Mouse (Mus musculus): ENCODE data around the gene Egr4. TPM values are rescaled to one million over a fixed set of nuclear protein-coding genes. Genes with fewer than 3 reads are reported as not detected.

Gene Egr4
- polyA plus RNA-seq, 1 experiment from 2014 or later: 0.28 TPM

DNA sequence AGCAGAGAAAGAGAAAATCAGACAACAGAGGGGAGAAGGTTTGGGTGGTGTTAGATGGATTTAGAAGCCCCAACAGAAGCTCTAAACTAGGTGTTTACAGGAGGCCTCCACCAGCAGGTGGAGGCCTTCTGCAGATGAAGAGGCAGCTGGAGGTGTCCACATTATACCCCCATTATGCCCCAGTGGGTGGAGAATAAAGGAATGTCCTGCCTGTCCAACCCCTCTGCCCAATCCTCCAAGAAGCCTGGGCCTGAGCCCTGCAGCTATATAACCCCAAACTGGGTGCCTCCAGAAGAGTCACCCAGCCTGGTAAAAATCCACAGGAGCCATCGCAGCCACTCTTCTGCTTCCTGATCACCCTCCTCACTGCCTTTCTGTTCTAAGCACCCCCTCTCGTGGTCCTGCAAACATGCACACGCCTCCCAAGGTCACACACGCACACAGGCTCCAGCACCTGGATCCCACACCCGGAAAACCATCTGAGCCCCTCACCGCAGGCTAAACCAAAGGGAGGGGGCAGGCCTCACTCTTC lies 11.8 kb downstream of the Egr4 start:
- Histone ChIP-seq H3K4me3 (replicated peaks; ENCODE audit: low read length) (peak overlapping the region; percentile 85), H3K27ac (ENCODE audit: low read length) (peak overlapping the region; percentile 55), H3K9me3 (ENCODE audit: control insufficient read depth, low read length) (no peaks in the 10 kb centered on the region), H3K4me1 (replicated peaks; ENCODE audit: control insufficient read depth, insufficient read depth, low read length) (peaks cover 8% of the 10 kb centered on the region), H3K9ac (replicated peaks; ENCODE audit: low read depth, low read length) (peak overlapping the region; percentile 91), H3K27me3 (replicated peaks; ENCODE audit: control insufficient read depth, insufficient read depth, low read length) (no peaks in the 10 kb centered on the region), H3K4me2 (ENCODE audit: low read length) (peak overlapping the region; percentile 82), H3K36me3 (ENCODE audit: control insufficient read depth, insufficient read depth) (no peaks in the 10 kb centered on the region)
- ATAC-seq: no peak
- 7% methylated on average over 6 of the region's 6 CpGs for WGBS

DNA sequence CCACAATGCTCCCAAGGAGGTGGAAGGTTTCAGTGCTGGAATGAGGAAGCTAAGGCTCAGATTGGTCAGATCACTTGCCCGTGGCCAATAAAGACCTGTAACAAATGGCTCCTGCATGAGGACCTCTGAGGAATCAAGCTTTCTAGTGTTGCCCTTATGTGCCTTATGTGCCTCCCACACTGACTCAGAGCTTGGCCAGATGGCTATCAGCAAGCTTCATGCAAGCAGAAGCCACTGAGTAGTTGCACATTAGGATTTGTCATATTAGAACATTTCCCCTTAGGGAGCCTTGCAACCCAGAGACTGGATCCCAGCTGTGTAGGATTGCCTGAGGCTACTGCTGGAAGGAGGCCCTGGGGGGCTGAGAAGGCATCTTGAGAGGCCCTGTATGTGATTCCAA lies 13.0 kb downstream of the Egr4 start:
- H3K27me3 ChIP-seq (replicated peaks; ENCODE audit: control insufficient read depth, insufficient read depth, low read length): no peaks in the 10 kb centered on the region
- H3K4me1 ChIP-seq (replicated peaks; ENCODE audit: control insufficient read depth, insufficient read depth, low read length): peaks cover 8% of the 10 kb centered on the region
- no peaks in the 10 kb centered on the region for H3K9me3 ChIP-seq (ENCODE audit: control insufficient read depth, low read length)
- H3K4me3 ChIP-seq (replicated peaks; ENCODE audit: low read length): no peak overlapping the region
- WGBS: 73% methylated on average over 1 of the region's 1 CpGs
- H3K27ac ChIP-seq (ENCODE audit: low read length): no peak overlapping the region
- H3K9ac ChIP-seq (replicated peaks; ENCODE audit: low read depth, low read length): no peak overlapping the region
- no peak for ATAC-seq
- H3K4me2 ChIP-seq (ENCODE audit: low read length): no peak overlapping the region
- H3K36me3 ChIP-seq (ENCODE audit: control insufficient read depth, insufficient read depth): no peaks in the 10 kb centered on the region

DNA sequence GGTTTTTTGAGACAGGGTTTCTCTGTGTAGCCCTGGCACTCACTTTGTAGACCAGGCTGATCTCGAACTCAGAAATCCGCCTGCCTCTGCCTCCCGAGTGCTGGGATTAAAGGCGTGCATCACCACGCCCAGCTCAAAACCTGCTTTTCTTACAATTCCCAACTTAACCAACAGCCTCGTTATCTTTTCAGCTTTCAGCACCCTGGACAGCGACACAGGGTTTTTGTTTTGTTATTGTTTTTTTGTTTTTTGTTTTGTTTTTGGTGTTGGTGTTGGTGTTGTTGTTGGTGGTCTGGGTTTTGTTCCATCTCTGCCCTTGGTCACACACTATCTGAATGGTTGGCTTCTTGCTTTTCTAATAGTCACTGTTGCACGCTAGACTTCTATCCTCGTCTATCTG lies 15.2 kb downstream of the Egr4 start:
- H3K4me3 ChIP-seq (replicated peaks; ENCODE audit: low read length): no peak overlapping the region
- no peak for ATAC-seq
- 70% methylated on average over 9 of the region's 9 CpGs for WGBS
- no peaks in the 10 kb centered on the region for H3K36me3 ChIP-seq (ENCODE audit: control insufficient read depth, insufficient read depth)
- H3K4me1 ChIP-seq (replicated peaks; ENCODE audit: control insufficient read depth, insufficient read depth, low read length): peaks cover 8% of the 10 kb centered on the region
- H3K27me3 ChIP-seq (replicated peaks; ENCODE audit: control insufficient read depth, insufficient read depth, low read length): no peaks in the 10 kb centered on the region
- no peak overlapping the region for H3K27ac ChIP-seq (ENCODE audit: low read length)
- H3K9ac ChIP-seq (replicated peaks; ENCODE audit: low read depth, low read length): no peak overlapping the region
- no peaks in the 10 kb centered on the region for H3K9me3 ChIP-seq (ENCODE audit: control insufficient read depth, low read length)
- H3K4me2 ChIP-seq (ENCODE audit: low read length): no peak overlapping the region

DNA sequence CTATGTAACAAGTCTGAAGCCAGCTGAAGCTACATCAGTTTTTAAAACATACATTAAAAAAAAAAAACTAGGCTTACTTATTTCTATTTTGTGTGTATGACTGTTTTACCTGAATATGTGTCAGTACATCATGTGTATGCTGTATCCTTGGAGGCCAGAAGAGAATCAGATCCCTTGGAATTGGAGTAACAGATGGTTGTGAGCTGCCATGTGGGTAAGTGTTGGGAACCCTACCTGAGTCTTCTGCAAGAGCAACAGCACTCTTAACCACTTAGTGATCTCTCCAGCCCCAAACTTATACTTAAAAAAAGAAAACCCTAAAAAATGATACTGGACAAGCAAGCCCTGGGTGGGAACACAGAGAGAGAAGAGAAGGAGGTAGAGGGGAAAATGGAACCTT lies 16.4 kb downstream of the Egr4 start:
- peaks cover 8% of the 10 kb centered on the region for H3K4me1 ChIP-seq (replicated peaks; ENCODE audit: control insufficient read depth, insufficient read depth, low read length)
- no peak overlapping the region for H3K4me2 ChIP-seq (ENCODE audit: low read length)
- H3K27ac ChIP-seq (ENCODE audit: low read length): no peak overlapping the region
- H3K4me3 ChIP-seq (replicated peaks; ENCODE audit: low read length): no peak overlapping the region
- no peaks in the 10 kb centered on the region for H3K9me3 ChIP-seq (ENCODE audit: control insufficient read depth, low read length)
- no peak for ATAC-seq
- no peak overlapping the region for H3K9ac ChIP-seq (replicated peaks; ENCODE audit: low read depth, low read length)
- H3K36me3 ChIP-seq (ENCODE audit: control insufficient read depth, insufficient read depth): no peaks in the 10 kb centered on the region
- H3K27me3 ChIP-seq (replicated peaks; ENCODE audit: control insufficient read depth, insufficient read depth, low read length): no peaks in the 10 kb centered on the region

DNA sequence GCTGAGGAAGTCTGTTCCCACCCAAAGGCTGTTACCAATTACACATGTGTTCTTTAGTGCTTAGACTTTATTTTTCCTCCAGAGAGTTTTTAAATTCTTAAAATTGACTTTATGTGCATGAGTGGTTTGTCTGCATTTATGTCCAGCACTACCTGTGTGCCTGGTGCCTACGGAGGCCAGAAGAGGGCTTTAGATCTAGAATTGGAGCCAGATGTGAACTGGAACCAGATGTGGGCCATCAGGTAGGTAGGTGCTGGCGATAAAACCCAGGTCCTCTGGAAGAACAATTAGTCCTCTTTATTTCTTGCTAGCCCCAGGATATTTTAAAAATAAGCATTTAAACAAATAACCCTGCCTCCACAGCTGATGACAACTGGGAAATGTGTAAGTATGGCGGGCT lies 21.8 kb downstream of the Egr4 start:
- H3K9ac ChIP-seq (replicated peaks; ENCODE audit: low read depth, low read length): no peak overlapping the region

DNA sequence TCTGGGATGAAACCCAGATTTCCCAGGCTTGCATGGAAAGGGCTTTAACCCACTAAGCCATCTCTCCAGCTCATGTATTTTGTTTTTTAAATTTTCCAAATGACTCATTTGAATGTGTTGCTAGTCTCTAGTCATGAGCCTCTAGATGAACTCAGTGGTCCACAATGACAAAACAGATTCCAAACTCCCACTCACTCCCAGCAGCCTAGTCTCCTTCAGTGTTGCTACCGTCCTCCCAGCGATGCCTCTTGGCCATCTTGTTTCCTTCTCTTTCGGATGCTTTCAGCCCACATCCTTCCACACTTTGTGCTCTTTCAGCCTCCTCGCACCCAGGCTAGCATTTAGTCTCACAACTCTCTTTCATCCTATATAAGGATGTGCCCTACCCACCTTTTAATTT lies 23.1 kb downstream of the Egr4 start:
- WGBS: 83% methylated on average over 4 of the region's 4 CpGs
- Histone ChIP-seq H3K4me3 (replicated peaks; ENCODE audit: low read length) (no peak overlapping the region), H3K36me3 (ENCODE audit: control insufficient read depth, insufficient read depth) (no peaks in the 10 kb centered on the region), H3K27ac (ENCODE audit: low read length) (no peak overlapping the region), H3K4me2 (ENCODE audit: low read length) (no peak overlapping the region), H3K9ac (replicated peaks; ENCODE audit: low read depth, low read length) (no peak overlapping the region), H3K27me3 (replicated peaks; ENCODE audit: control insufficient read depth, insufficient read depth, low read length) (peaks cover 14% of the 10 kb centered on the region), H3K4me1 (replicated peaks; ENCODE audit: control insufficient read depth, insufficient read depth, low read length) (no peaks in the 10 kb centered on the region), H3K9me3 (ENCODE audit: control insufficient read depth, low read length) (no peaks in the 10 kb centered on the region)
- ATAC-seq: no peak

More for the DNA sequence above, 21.8 kb downstream of the Egr4 start:
- H3K27me3 ChIP-seq (replicated peaks; ENCODE audit: control insufficient read depth, insufficient read depth, low read length): peaks cover 1% of the 10 kb centered on the region
- ATAC-seq: no peak
- no peaks in the 10 kb centered on the region for H3K9me3 ChIP-seq (ENCODE audit: control insufficient read depth, low read length)
- no peak overlapping the region for H3K27ac ChIP-seq (ENCODE audit: low read length)
- H3K4me2 ChIP-seq (ENCODE audit: low read length): no peak overlapping the region
- no peaks in the 10 kb centered on the region for H3K4me1 ChIP-seq (replicated peaks; ENCODE audit: control insufficient read depth, insufficient read depth, low read length)
- WGBS: 93% methylated on average over 3 of the region's 3 CpGs
- no peak overlapping the region for H3K4me3 ChIP-seq (replicated peaks; ENCODE audit: low read length)
- H3K36me3 ChIP-seq (ENCODE audit: control insufficient read depth, insufficient read depth): no peaks in the 10 kb centered on the region

DNA sequence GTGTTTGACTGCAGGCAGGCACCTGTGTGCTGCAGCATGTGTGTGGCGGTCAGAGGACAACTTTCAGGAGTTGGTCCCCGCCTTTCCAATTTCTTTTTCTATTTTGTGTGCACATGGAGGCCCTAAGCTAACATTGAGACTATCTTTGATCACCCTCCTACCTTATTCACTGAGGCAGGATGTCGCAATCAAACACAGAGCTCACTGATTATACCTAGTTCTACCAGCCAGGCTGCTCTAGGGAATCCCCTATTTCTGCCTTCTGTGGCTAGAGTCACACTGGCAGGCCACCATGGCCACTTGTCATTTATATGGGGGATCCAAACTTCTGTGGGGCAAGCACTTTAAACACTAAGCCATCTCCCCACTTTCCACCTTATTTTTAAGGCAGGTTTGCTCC lies 23.7 kb downstream of the Egr4 start:
- ATAC-seq: no peak
- H3K4me2 ChIP-seq (ENCODE audit: low read length): no peak overlapping the region
- 86% methylated on average over 3 of the region's 3 CpGs for WGBS

DNA sequence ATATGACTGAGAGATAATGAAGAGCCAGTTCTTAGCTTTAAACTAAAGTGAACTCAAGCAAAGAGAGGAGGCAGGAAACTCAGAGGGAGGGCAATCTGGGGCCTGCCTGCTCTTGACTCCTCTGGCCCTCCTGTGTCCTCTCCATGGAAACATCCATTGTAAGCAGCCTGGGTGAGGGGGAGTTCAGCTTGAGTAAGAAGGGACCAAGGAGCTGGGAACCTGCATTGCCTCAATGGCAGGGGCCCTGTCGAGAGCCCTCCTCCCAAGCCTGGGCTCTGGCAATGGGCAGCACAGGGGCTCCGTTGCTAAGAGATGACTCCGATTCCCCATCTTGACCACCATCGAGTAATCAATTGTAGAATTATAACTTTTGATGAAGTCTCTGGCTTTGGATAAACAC lies 24.9 kb downstream of the Egr4 start:
- Histone ChIP-seq H3K9ac (replicated peaks; ENCODE audit: low read depth, low read length) (no peak overlapping the region), H3K4me1 (replicated peaks; ENCODE audit: control insufficient read depth, insufficient read depth, low read length) (peaks cover 9% of the 10 kb centered on the region), H3K4me2 (ENCODE audit: low read length) (no peak overlapping the region), H3K27ac (ENCODE audit: low read length) (no peak overlapping the region), H3K4me3 (replicated peaks; ENCODE audit: low read length) (no peak overlapping the region), H3K9me3 (ENCODE audit: control insufficient read depth, low read length) (no peaks in the 10 kb centered on the region), H3K27me3 (replicated peaks; ENCODE audit: control insufficient read depth, insufficient read depth, low read length) (peaks cover 31% of the 10 kb centered on the region), H3K36me3 (ENCODE audit: control insufficient read depth, insufficient read depth) (no peaks in the 10 kb centered on the region)
- WGBS: 44% methylated on average over 4 of the region's 4 CpGs
- no peak for ATAC-seq

More for the DNA sequence above, 23.7 kb downstream of the Egr4 start:
- Histone ChIP-seq H3K36me3 (ENCODE audit: control insufficient read depth, insufficient read depth) (no peaks in the 10 kb centered on the region), H3K9me3 (ENCODE audit: control insufficient read depth, low read length) (no peaks in the 10 kb centered on the region), H3K4me1 (replicated peaks; ENCODE audit: control insufficient read depth, insufficient read depth, low read length) (no peaks in the 10 kb centered on the region; the same call in 1 of the 2 replicates), H3K27me3 (replicated peaks; ENCODE audit: control insufficient read depth, insufficient read depth, low read length) (peaks cover 19% of the 10 kb centered on the region), H3K9ac (replicated peaks; ENCODE audit: low read depth, low read length) (no peak overlapping the region), H3K27ac (ENCODE audit: low read length) (no peak overlapping the region), H3K4me3 (replicated peaks; ENCODE audit: low read length) (no peak overlapping the region)

DNA sequence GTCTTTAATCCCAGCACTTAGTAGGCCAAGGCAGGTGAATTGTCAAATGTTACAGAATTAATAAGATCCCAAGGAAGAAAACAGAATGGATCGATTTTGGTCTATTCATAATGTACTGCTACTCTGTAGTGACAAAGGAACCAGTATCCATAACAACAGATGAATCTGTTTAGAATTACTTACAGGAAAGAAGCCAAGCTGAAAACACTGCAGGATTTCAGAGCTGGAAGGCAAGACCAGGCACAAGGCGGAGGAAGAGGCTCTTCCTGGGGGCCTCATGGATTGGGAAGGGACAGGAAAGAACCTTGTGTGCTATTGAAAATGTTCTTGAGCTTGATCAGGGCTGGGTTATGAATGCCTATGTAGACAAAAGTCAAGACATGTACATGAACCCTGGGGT lies 27.7 kb downstream of the Egr4 start:
- ATAC-seq: no peak
- Histone ChIP-seq H3K27ac (ENCODE audit: low read length) (no peak overlapping the region), H3K9me3 (ENCODE audit: control insufficient read depth, low read length) (no peaks in the 10 kb centered on the region), H3K4me1 (replicated peaks; ENCODE audit: control insufficient read depth, insufficient read depth, low read length) (peaks cover 9% of the 10 kb centered on the region), H3K9ac (replicated peaks; ENCODE audit: low read depth, low read length) (no peak overlapping the region), H3K27me3 (replicated peaks; ENCODE audit: control insufficient read depth, insufficient read depth, low read length) (peaks cover 34% of the 10 kb centered on the region), H3K4me3 (replicated peaks; ENCODE audit: low read length) (no peak overlapping the region), H3K4me2 (ENCODE audit: low read length) (no peak overlapping the region), H3K36me3 (ENCODE audit: control insufficient read depth, insufficient read depth) (no peaks in the 10 kb centered on the region)
- 59% methylated on average over 2 of the region's 2 CpGs for WGBS
